8 mouse cellular contexts compared by ENCODE assay signal in genomic region chr3:127634101-127634983, GRCm38 (mm10). TPM values are rescaled to one million over a fixed set of nuclear protein-coding genes. Genes with fewer than 3 reads are reported as not detected.
DNase-seq lines count a peak whose midpoint lies in the region; ATAC-seq lines count a peak whose summit lies in the region.

No protein-coding gene starts in this region.

- H3K27ac ChIP-seq in hindbrain, embryonic 13.5 days = peak overlapping the region; percentile 84

- H3K36me3 ChIP-seq in hindbrain, embryonic 13.5 days = no peaks in the 10 kb centered on the region

- peaks cover 38% of the 10 kb centered on the region for H3K4me1 ChIP-seq in hindbrain, embryonic 13.5 days (replicated peaks)

- ATAC-seq in hindbrain, embryonic 13.5 days (ENCODE audit: low FRiP score) = peak; percentile 72

- peaks cover 78% of the 10 kb centered on the region for H3K27me3 ChIP-seq in hindbrain, embryonic 13.5 days

- peak overlapping the region; percentile 92 for H3K4me2 ChIP-seq in hindbrain, embryonic 13.5 days

- peak overlapping the region; percentile 56 for H3K4me3 ChIP-seq in hindbrain, embryonic 13.5 days

- H3K9ac ChIP-seq in hindbrain, embryonic 13.5 days = peak overlapping the region; percentile 74

- H3K9me3 ChIP-seq in hindbrain, embryonic 13.5 days = no peaks in the 10 kb centered on the region

- DNase-seq in R1 (ENCODE audit: low read depth, low spot score) = peak; percentile 80
- DNase-seq in cerebellum, adult 8-10 months = peak; percentile 58
- DNase-seq in forelimb bud, embryonic 11.5 days (ENCODE audit: low read depth, low spot score) = peak; percentile 78
- DNase-seq in left cerebral cortex, adult 11 months (ENCODE audit: low spot score) = peak; percentile 38
- peak; percentile 64 for DNase-seq in lung, postnatal 36 days
- peak; percentile 71 for DNase-seq in right cerebral cortex, adult 18-20 months
- DNase-seq in urinary bladder, adult 18-20 months (ENCODE audit: low spot score in 2 of 2) = peak; percentile 24 to 77

- 1% methylated on average over 46 of the region's 58 CpGs for WGBS in hindbrain, embryonic 13.5 days

RNA-seq across cellular contexts. Expression of gene Neurog2, which starts 1.4 kb away (rescaled TPM):
- 14.9 and 17.5 TPM in 2 replicates for polyA plus RNA-seq in hindbrain, embryonic 13.5 days (2015; fragmentation: Nextera tagmentation; extraction: Ambion mirVana)

Comparison
In these comparisons a context has a peak if more than half of its experiments do, and no peak if none do; other contexts are left out.
1. Peak in every context shown above with its lines: DNase-seq, ATAC-seq, H3K4me3 ChIP-seq and H3K27ac ChIP-seq.